Mouse (Mus musculus) adrenal gland, postnatal 36 days (tissue): ENCODE results near the gene Sult2b1. TPM values are rescaled to one million over a fixed set of nuclear protein-coding genes. Genes with fewer than 3 reads are reported as not detected.

Experiments
- DNase-seq, 2 experiments: peaks; one replicate each; pipeline ENCODE4 v3.0.0; 2021; ENCODE audit warnings: mixed read lengths in 1 of 2
- long read RNA-seq, 2 experiments: library from polyadenylated mRNA; stranded (forward); transcript quantifications; one replicate each; pipeline ENCODE4 v2.0.0; 2021; ENCODE audit warnings: borderline sequencing depth in 2 of 2
- total RNA-seq, 2 experiments: library from RNA; stranded (reverse); gene quantifications; 2 replicates each; pipeline ENCODE4 v1.2.3; 2021

Sult2b1 gene
- total RNA-seq, result 1 to 10 TPM; 1.1 to 1.4 TPM
- long read RNA-seq, experiment 1, result 0 reads
- long read RNA-seq, experiment 2, partial matches to known transcripts, result 0 of 1 reads
- long read RNA-seq, experiment 2, other reads (novel, unspliced or antisense), result 0 of 1 reads

GRCm38 (mm10) chr7:45784524-45785372, at the start of gene Sult2b1:
Gene Sult2b1, minus strand, starts transcription at chr7:45784669.
- DNase-seq, result peak; percentile 57 to 73

GRCm38 (mm10) chr7:45833924-45834323, 49.5 kb upstream of the Sult2b1 start:
- DNase-seq, result no peak

GRCm38 (mm10) chr7:45833148-45833790, 48.8 kb upstream of the Sult2b1 start:
- peak in 1 of 2 experiments; percentile 33 for DNase-seq

- DNase-seq, result no peak
Observed at GRCm38 (mm10) chr7:45832428-45832827, 48.0 kb upstream of the Sult2b1 start.

GRCm38 (mm10) chr7:45831128-45831525, 46.7 kb upstream of the Sult2b1 start:
- DNase-seq, result no peak

GRCm38 (mm10) chr7:45830427-45831127, 46.1 kb upstream of the Sult2b1 start, which contains the start of gene Grwd1:
Gene Grwd1, minus strand, starts transcription at chr7:45830944.
- peak; percentile 89 to 90 for DNase-seq

GRCm38 (mm10) chr7:45826631-45827030, 42.2 kb upstream of the Sult2b1 start:
- DNase-seq, result peak in 1 of 2 experiments; percentile 52

- DNase-seq, result no peak
Observed at GRCm38 (mm10) chr7:45824598-45824997, 40.1 kb upstream of the Sult2b1 start, which contains the start of gene Kcnj14. Gene Kcnj14, minus strand, starts transcription at chr7:45824782.

GRCm38 (mm10) chr7:45820913-45821312, 36.4 kb upstream of the Sult2b1 start:
- no peak for DNase-seq

- no peak for DNase-seq
Observed at GRCm38 (mm10) chr7:45819843-45820242, 35.4 kb upstream of the Sult2b1 start.

GRCm38 (mm10) chr7:45815984-45816351, 31.5 kb upstream of the Sult2b1 start:
- no peak for DNase-seq

GRCm38 (mm10) chr7:45815323-45815983, 31.0 kb upstream of the Sult2b1 start:
- DNase-seq, result no peak

- no peak for DNase-seq
Observed at GRCm38 (mm10) chr7:45814841-45815240, 30.4 kb upstream of the Sult2b1 start.

- peak; percentile 98 for DNase-seq
Observed at GRCm38 (mm10) chr7:45813787-45814779, 29.6 kb upstream of the Sult2b1 start, which contains the start of gene Cyth2. Gene Cyth2, minus strand, starts transcription at chr7:45814581.

GRCm38 (mm10) chr7:45812921-45813320, 28.5 kb upstream of the Sult2b1 start:
- no peak for DNase-seq

GRCm38 (mm10) chr7:45809276-45810075, 25.0 kb upstream of the Sult2b1 start:
- no peak for DNase-seq

GRCm38 (mm10) chr7:45808471-45808870, 24.0 kb upstream of the Sult2b1 start:
- no peak for DNase-seq

- DNase-seq, result no peak
Observed at GRCm38 (mm10) chr7:45805941-45806340, 21.5 kb upstream of the Sult2b1 start.

GRCm38 (mm10) chr7:45802551-45802950, 18.1 kb upstream of the Sult2b1 start:
- peak; percentile 74 to 82 for DNase-seq

- peak; percentile 93 to 96 for DNase-seq
Observed at GRCm38 (mm10) chr7:45801348-45801747, 16.9 kb upstream of the Sult2b1 start.
